Mouse (Mus musculus) neural tube, postnatal 0 days (tissue): ENCODE results near the gene Vmn2r60. TPM values are rescaled to one million over a fixed set of nuclear protein-coding genes. Genes with fewer than 3 reads are reported as not detected.

ENCODE experiments used
- polyA plus RNA-seq: library from polyadenylated mRNA; unstranded; fragments of >200 nt; fragmentation: Nextera tagmentation; extraction: Ambion mirVana; gene quantifications from 2 replicates; pipeline ENCODE4 v1.2.1, GENCODE M21; 2015

Vmn2r60 gene
- not detected in 2 replicates for polyA plus RNA-seq

GRCm38 (mm10) chr7:42107470-42107869 is at the start of gene Vmn2r60:
Vmn2r60 (plus strand) TSS chr7:42107770.

DNA sequence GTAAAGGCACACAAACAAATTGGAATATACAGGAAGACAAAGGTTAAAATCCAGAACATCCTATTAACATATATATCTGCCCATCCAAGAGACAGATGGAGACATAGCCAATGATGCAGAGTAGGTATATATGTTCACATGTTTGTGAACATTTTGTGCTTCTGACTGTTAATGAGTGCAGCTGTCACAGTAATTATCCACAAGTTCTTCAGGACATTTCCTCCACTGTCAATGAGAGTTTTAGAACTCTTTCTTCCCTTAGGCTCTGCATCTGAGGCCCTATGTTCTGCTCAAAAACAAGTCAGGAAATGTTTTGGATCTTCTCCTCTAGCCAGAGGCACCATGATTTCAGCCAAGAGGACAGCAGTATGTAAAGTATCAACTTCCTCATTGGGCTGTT is 48.6 kb upstream of the Vmn2r60 start, which contains the start of gene Vmn2r59:
Gene Vmn2r59, minus strand, starts transcription at position 101 of the 400 bp plus-strand sequence.

Other genes starting within 250 kb of the Vmn2r60 start
- not detected in 2 replicates for gene Vmn2r58, start 235.1 kb upstream of the Vmn2r60 start, polyA plus RNA-seq
- not detected in 2 replicates for gene Vmn2r59, start 48.7 kb upstream of the Vmn2r60 start, polyA plus RNA-seq
- gene Vmn2r61, start 152.3 kb downstream of the Vmn2r60 start, polyA plus RNA-seq, result not detected in 2 replicates